ENCODE assay signal across 12 mouse cellular contexts in the genomic region with DNA sequence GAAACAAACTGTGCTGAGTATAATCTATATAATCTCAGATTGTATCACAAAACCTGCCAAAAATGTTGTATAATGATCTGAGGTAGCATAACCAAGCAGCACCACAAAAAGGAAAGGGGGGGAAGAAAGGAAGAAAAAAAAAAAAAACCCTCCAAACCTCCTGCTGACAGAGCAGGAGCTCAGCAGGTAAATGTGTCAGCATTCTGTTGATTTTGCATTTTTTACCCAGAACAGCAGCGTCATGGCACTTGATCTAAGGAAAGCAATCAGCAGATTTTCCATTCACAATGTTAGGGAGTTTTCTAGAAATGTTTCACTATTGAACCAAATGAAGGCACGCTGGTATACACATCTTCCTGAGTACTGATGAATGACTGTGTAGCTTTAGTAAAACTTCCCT.
"Had no signal": no experiment of that assay in that cellular context is flagged by ENCODE, and none has a peak within 500 bp of the region (broad histone marks: within the 10 kb centered on the region; RNA-seq: fewer than 3 reads in every experiment).

No protein-coding gene starts in this region.

- H3K4me1 ChIP-seq: limb, embryonic 13.5 days; midbrain, embryonic 13.5 days; neural tube, embryonic 15.5 days had no signal

- DNase-seq: layer of hippocampus, postnatal 36 days; left cerebral cortex, postnatal 4 days; lung, adult 18-20 months; right cerebral cortex, adult 18-20 months; right cerebral cortex, postnatal 25 days; thymus, postnatal 14 days had no signal

- H3K4me2 ChIP-seq: limb, embryonic 13.5 days; midbrain, embryonic 13.5 days; neural tube, embryonic 15.5 days had no signal

- H3K27me3 ChIP-seq: limb, embryonic 13.5 days; midbrain, embryonic 13.5 days; neural tube, embryonic 15.5 days had no signal

- H3K27ac ChIP-seq: limb, embryonic 13.5 days; liver, embryonic 14.5 days; midbrain, embryonic 13.5 days; neural tube, embryonic 15.5 days had no signal

- H3K4me3 ChIP-seq: limb, embryonic 13.5 days; midbrain, embryonic 13.5 days; myocyte; neural tube, embryonic 15.5 days had no signal

- H3K9ac ChIP-seq: limb, embryonic 13.5 days; liver, embryonic 14.5 days; midbrain, embryonic 13.5 days; neural tube, embryonic 15.5 days had no signal

- ATAC-seq: intestine, postnatal 0 days; midbrain, embryonic 13.5 days had no signal

- H3K9me3 ChIP-seq: limb, embryonic 13.5 days; midbrain, embryonic 13.5 days; neural tube, embryonic 15.5 days had no signal
